Mouse (Mus musculus): ENCODE measurements around the gene Tex29. TPM values are rescaled to one million over a fixed set of nuclear protein-coding genes. Genes with fewer than 3 reads are reported as not detected.

The Tex29 gene
- total RNA-seq, 2 experiments from 2014 or later, result not detected

Other genes starting within 250 kb of the Tex29 start
- gene Ankrd10, start 204.7 kb upstream of the Tex29 start, total RNA-seq (2021), result 10 to 100 TPM; 43.6 to 52.5 TPM
- not detected for gene 1700016D06Rik, start 139.4 kb upstream of the Tex29 start, total RNA-seq (2021)
- gene Arhgef7, start 112.8 kb upstream of the Tex29 start, total RNA-seq (2021), result 10 to 100 TPM; 76.7 to 84.2 TPM

Data from gastrocnemius, postnatal 10 days (tissue).